Mouse (Mus musculus) MEL (cell line): ENCODE measurements around the gene Pard3b. TPM values are rescaled to one million over a fixed set of nuclear protein-coding genes. Genes with fewer than 3 reads are reported as not detected.
A peak's percentile ranks its signal among the peaks of the same experiment; 100 is the strongest.

Experiments
- DNase-seq: peaks from one replicate; pipeline ENCODE4 v3.0.0; 2011; ENCODE audit warnings: low read depth, low spot score
- H3K27ac ChIP-seq: 2 replicates; pipeline ENCODE4 v1.5.1; 2012; ENCODE audit warnings: low read depth, mild to moderate bottlenecking, control low read depth, low read length, moderate library complexity; ENCODE audit not compliant: control insufficient read depth
- H3K27me3 ChIP-seq, 2 experiments: fragments of 150-350 bp in 1 of 2; sonication (generic) in 1 of 2; 2 replicates each; pipeline ENCODE4 v1.6.1; 2012; ENCODE audit warnings: low read length in 2 of 2, mild to moderate bottlenecking in 2 of 2, improper control_type of control experiment in 1 of 2, moderate library complexity in 1 of 2; ENCODE audit not compliant: insufficient read depth in 2 of 2, control insufficient read depth in 1 of 2
- H3K36me3 ChIP-seq, 2 experiments: 2 replicates each; pipeline ENCODE4 v1.6.1; 2012 to 2014; ENCODE audit warnings: low read length in 2 of 2, improper control_type of control experiment in 1 of 2, inconsistent platforms in 1 of 2, mild to moderate bottlenecking in 1 of 2; ENCODE audit not compliant: insufficient read depth in 2 of 2, control insufficient read depth in 1 of 2
- H3K4me1 ChIP-seq, 2 experiments: fragments of 150-350 bp in 1 of 2; sonication (generic) in 1 of 2; 2 replicates each; pipeline ENCODE4 v1.6.1; 2012; ENCODE audit warnings: low read length in 2 of 2, improper control_type of control experiment in 1 of 2, mild to moderate bottlenecking in 1 of 2; ENCODE audit not compliant: insufficient read depth in 2 of 2, control insufficient read depth in 1 of 2
- H3K4me3 ChIP-seq, 2 experiments: fragments of 150-350 bp in 1 of 2; sonication (generic) in 1 of 2; 2 replicates each; pipeline ENCODE4 v1.5.1; 2012; ENCODE audit warnings: low read depth in 2 of 2, low read length in 2 of 2, mild to moderate bottlenecking in 2 of 2, moderate library complexity in 2 of 2, control low read depth in 1 of 2, improper control_type of control experiment in 1 of 2; ENCODE audit not compliant: control insufficient read depth in 1 of 2, insufficient read depth in 1 of 2
- H3K79me2 ChIP-seq: 2 replicates; pipeline ENCODE4 v1.6.1; 2012; ENCODE audit warnings: mild to moderate bottlenecking, low read length, moderate library complexity; ENCODE audit not compliant: control insufficient read depth, poor library complexity, insufficient read depth
- H3K9ac ChIP-seq: 2 replicates; pipeline ENCODE4 v1.6.1; 2012; ENCODE audit warnings: low read depth, mild to moderate bottlenecking, control low read depth, low read length, moderate library complexity; ENCODE audit not compliant: control insufficient read depth, poor library complexity, severe bottlenecking
- H3K9me3 ChIP-seq: fragments of 150-350 bp; sonication (generic); replicated peaks from 2 replicates; pipeline ENCODE4 v1.6.1; 2012; ENCODE audit warnings: mild to moderate bottlenecking, low read length, improper control_type of control experiment, moderate library complexity; ENCODE audit not compliant: insufficient read depth
- CHD1 ChIP-seq: IDR thresholded peaks from 2 replicates; pipeline ENCODE4 v1.6.1; 2012; ENCODE audit warnings: low read depth, mild to moderate bottlenecking, inconsistent platforms, low read length, improper control_type of control experiment
- CHD2 ChIP-seq: IDR thresholded peaks from 2 replicates; pipeline ENCODE4 v1.6.1; 2011; ENCODE audit warnings: low read length, improper control_type of control experiment
- CTCF ChIP-seq, 3 experiments: IDR thresholded peaks in 2 of 3; conservative IDR thresholded peaks in 1 of 3; 2 replicates each; pipeline ENCODE4 v1.5.1; 2011 to 2012; ENCODE audit warnings: low read length in 3 of 3, low read depth in 2 of 3, mild to moderate bottlenecking in 2 of 3, improper control_type of control experiment in 1 of 3, inconsistent platforms in 1 of 3, mixed read lengths in 1 of 3, moderate library complexity in 1 of 3; ENCODE audit not compliant: control insufficient read depth in 1 of 3, insufficient read depth in 1 of 3, poor library complexity in 1 of 3, severe bottlenecking in 1 of 3
- E2F4 ChIP-seq: IDR thresholded peaks from 2 replicates; pipeline ENCODE4 v1.6.1; 2011; ENCODE audit warnings: low read depth, low read length, improper control_type of control experiment, borderline replicate concordance
- ELF1 ChIP-seq: IDR thresholded peaks from 2 replicates; pipeline ENCODE4 v1.6.1; 2014; ENCODE audit warnings: low read depth, mild to moderate bottlenecking, inconsistent platforms, low read length, improper control_type of control experiment, moderate library complexity
- GABPA ChIP-seq: IDR thresholded peaks from 2 replicates; pipeline ENCODE4 v1.6.1; 2012; ENCODE audit warnings: low read depth, mild to moderate bottlenecking, inconsistent platforms, low read length, improper control_type of control experiment, moderate library complexity
- HCFC1 ChIP-seq: IDR thresholded peaks from 2 replicates; pipeline ENCODE4 v1.6.1; 2012; ENCODE audit warnings: low read depth, mild to moderate bottlenecking, inconsistent platforms, low read length, improper control_type of control experiment, moderate library complexity
- MAZ ChIP-seq: IDR thresholded peaks from 2 replicates; pipeline ENCODE4 v1.6.1; 2012; ENCODE audit warnings: low read depth, mild to moderate bottlenecking, inconsistent platforms, low read length, improper control_type of control experiment
- MEF2A ChIP-seq: IDR thresholded peaks from 2 replicates; pipeline ENCODE4 v1.6.1; 2014; ENCODE audit warnings: low read depth, mild to moderate bottlenecking, inconsistent platforms, low read length, improper control_type of control experiment; ENCODE audit not compliant: poor library complexity, insufficient replicate concordance, severe bottlenecking; ENCODE audit errors: extremely low read depth
- MXI1 ChIP-seq: IDR thresholded peaks from 2 replicates; pipeline ENCODE4 v1.6.1; 2011; ENCODE audit warnings: mild to moderate bottlenecking, low read depth, low read length, improper control_type of control experiment
- MYC ChIP-seq: IDR thresholded peaks from 2 replicates; pipeline ENCODE4 v1.6.1; 2011; ENCODE audit warnings: low read depth, mild to moderate bottlenecking, low read length, improper control_type of control experiment, moderate library complexity
- POLR2A ChIP-seq, 2 experiments: IDR thresholded peaks; 2 replicates each; pipeline ENCODE4 v1.6.1; 2011 to 2012; ENCODE audit warnings: low read length in 2 of 2, mild to moderate bottlenecking in 2 of 2, control low read depth in 1 of 2, improper control_type of control experiment in 1 of 2, low read depth in 1 of 2, moderate library complexity in 1 of 2; ENCODE audit not compliant: control insufficient read depth in 1 of 2, insufficient read depth in 1 of 2, poor library complexity in 1 of 2
- POLR2AphosphoS2 ChIP-seq: IDR thresholded peaks from 2 replicates; pipeline ENCODE4 v1.6.1; 2011; ENCODE audit warnings: low read length, improper control_type of control experiment
- RAD21 ChIP-seq: IDR thresholded peaks from 2 replicates; pipeline ENCODE4 v1.6.1; 2011; ENCODE audit warnings: mild to moderate bottlenecking, low read depth, low read length, improper control_type of control experiment
- SIN3A ChIP-seq: IDR thresholded peaks from 2 replicates; pipeline ENCODE4 v1.6.1; 2012; ENCODE audit warnings: low read length, improper control_type of control experiment, inconsistent platforms
- SMC3 ChIP-seq: IDR thresholded peaks from 2 replicates; pipeline ENCODE4 v1.6.1; 2011; ENCODE audit warnings: low read depth, low read length, improper control_type of control experiment
- TAL1 ChIP-seq: IDR thresholded peaks from 2 replicates; pipeline ENCODE4 v1.6.1; 2012; ENCODE audit warnings: mild to moderate bottlenecking, inconsistent platforms, low read length, moderate library complexity, mixed read lengths
- TBP ChIP-seq: IDR thresholded peaks from 2 replicates; pipeline ENCODE4 v1.8.0; 2011; ENCODE audit warnings: low read depth, low read length, improper control_type of control experiment
- ZKSCAN1 ChIP-seq: IDR thresholded peaks from 2 replicates; pipeline ENCODE4 v1.6.1; 2012; ENCODE audit warnings: low read depth, mild to moderate bottlenecking, inconsistent platforms, low read length, improper control_type of control experiment, moderate library complexity
- ZMIZ1 ChIP-seq: IDR thresholded peaks from 2 replicates; pipeline ENCODE4 v1.6.1; 2012; ENCODE audit warnings: low read depth, mild to moderate bottlenecking, inconsistent platforms, low read length, improper control_type of control experiment, moderate library complexity
- polyA plus RNA-seq, 2 experiments: library from polyadenylated mRNA; stranded (reverse) in 1 of 2; unstranded in 1 of 2; fragments of >175 nt in 1 of 2; fragments of >200 nt in 1 of 2; gene quantifications; 2 replicates each; pipeline versions ENCODE4 v1.2.1 to v1.2.4; 2012; ENCODE audit warnings: low replicate concordance in 2 of 2, low read depth in 1 of 2; ENCODE audit not compliant: insufficient read length in 2 of 2, insufficient read depth in 1 of 2, missing spikeins in 1 of 2
- total RNA-seq: library from RNA; depleted of rRNA; stranded (reverse); fragments of 300-350 nt; gene quantifications from 2 replicates; pipeline ENCODE4 v1.2.3, GENCODE M21; 2012

Pard3b gene
- total and polyA plus RNA-seq, 3 experiments = not detected

DNA sequence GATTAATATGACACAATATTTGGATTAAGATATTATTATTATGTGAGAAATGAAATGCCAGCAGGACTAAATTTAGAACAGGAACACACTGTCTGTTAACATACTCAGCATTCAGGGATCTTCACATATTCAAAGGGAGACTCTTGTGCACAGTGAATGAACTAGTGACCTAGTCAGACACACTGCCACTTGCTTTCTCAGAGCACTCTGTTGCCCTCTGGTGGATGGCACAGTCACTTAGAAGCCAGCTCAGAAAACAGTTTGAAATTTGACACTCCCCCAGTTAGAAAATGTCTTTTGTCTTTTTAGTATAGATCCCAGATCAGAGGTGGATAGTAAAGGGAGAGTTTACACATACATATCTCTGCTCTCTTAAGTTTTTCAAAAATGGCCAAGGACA lies 132.6 kb downstream of the Pard3b start:
- Histone ChIP-seq H3K9ac (no peak overlapping the region), H3K9me3 (no peaks in the 10 kb centered on the region), H3K4me1 (no peaks in the 10 kb centered on the region), H3K27ac (no peak overlapping the region), H3K4me3 (no peak overlapping the region), H3K27me3 (no peaks in the 10 kb centered on the region), H3K36me3 (no peaks in the 10 kb centered on the region), H3K79me2 (no peaks in the 10 kb centered on the region)
- TF ChIP-seq MYC (no peak), SMC3 (peak; percentile 45), TAL1 (no peak), CTCF (IDR thresholded peaks at IDR 0.05 in 2 of 3, conservative IDR thresholded peaks at IDR 0.05 in 1 of 3; ENCODE audit: control insufficient read depth in 1 of 3, insufficient read depth in 1 of 3, low read depth in 2 of 3, low read length in 3 of 3, poor library complexity in 1 of 3, severe bottlenecking in 1 of 3) (peak in 2 of 3 experiments; percentile 19 to 36; a peak in 2 of 6 replicates), ZKSCAN1 (no peak)
- DNase-seq = peak; percentile 18

DNA sequence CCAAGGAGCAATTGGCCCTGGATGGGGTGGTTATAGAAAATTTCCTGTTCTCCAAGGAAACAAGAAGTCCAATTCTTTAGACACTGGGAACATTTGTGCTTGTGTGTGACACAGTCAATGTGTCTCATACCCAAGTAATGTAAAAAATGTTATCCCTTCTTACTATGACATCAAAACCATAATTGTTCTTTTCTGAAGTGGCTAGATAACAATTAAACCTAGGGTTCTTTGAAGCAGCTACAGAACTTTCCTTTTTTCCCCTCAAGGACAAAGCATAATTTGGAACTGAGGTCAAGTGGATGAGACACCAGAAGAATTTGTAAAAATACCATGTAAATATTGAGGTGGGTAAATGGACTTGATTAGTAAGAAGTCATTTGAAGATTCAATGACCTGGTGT lies 140.1 kb downstream of the Pard3b start:
- H3K4me1 ChIP-seq = no peaks in the 10 kb centered on the region
- H3K36me3 ChIP-seq = no peaks in the 10 kb centered on the region
- no peak for DNase-seq
- no peak overlapping the region for H3K9ac ChIP-seq
- no peaks in the 10 kb centered on the region for H3K9me3 ChIP-seq
- H3K79me2 ChIP-seq = no peaks in the 10 kb centered on the region
- no peak overlapping the region for H3K27ac ChIP-seq
- TF ChIP-seq HCFC1 = no peak
- no peak for TF ChIP-seq MEF2A
- no peak for TF ChIP-seq POLR2A (IDR thresholded peaks at IDR 0.05; ENCODE audit: control insufficient read depth in 1 of 2, insufficient read depth in 1 of 2, low read depth in 1 of 2, low read length in 2 of 2, poor library complexity in 1 of 2)
- TF ChIP-seq POLR2AphosphoS2 = no peak
- no peak for TF ChIP-seq MAZ
- TF ChIP-seq ZMIZ1 = no peak
- TF ChIP-seq E2F4 = no peak
- TF ChIP-seq CHD1 = no peak
- TF ChIP-seq MXI1 = no peak
- TF ChIP-seq TBP = no peak
- no peak for TF ChIP-seq ELF1
- no peak for TF ChIP-seq GABPA
- TF ChIP-seq RAD21 = no peak
- no peak for TF ChIP-seq CHD2
- TF ChIP-seq SIN3A = no peak
- no peak for TF ChIP-seq CTCF (IDR thresholded peaks at IDR 0.05 in 2 of 3, conservative IDR thresholded peaks at IDR 0.05 in 1 of 3; ENCODE audit: control insufficient read depth in 1 of 3, insufficient read depth in 1 of 3, low read depth in 2 of 3, low read length in 3 of 3, poor library complexity in 1 of 3, severe bottlenecking in 1 of 3)
- no peak for TF ChIP-seq MYC
- no peak for TF ChIP-seq TAL1
- no peak overlapping the region for H3K4me3 ChIP-seq
- no peaks in the 10 kb centered on the region; a peak in 1 of 4 replicates for H3K27me3 ChIP-seq
